Comparison of ENCODE assay signal across 11 mouse cellular contexts in genomic region chr8:46851560-46851959, GRCm38 (mm10).
DNase-seq lines count a peak whose midpoint lies in the region; ATAC-seq and TF ChIP-seq lines count a peak whose summit lies in the region.
"Had no signal": no experiment of that assay in that cellular context is flagged by ENCODE, and none has a peak within 500 bp of the region (broad histone marks: within the 10 kb centered on the region; RNA-seq: fewer than 3 reads in every experiment).

No protein-coding gene starts in this region.

- no peaks in the 10 kb centered on the region for H3K27me3 ChIP-seq in liver, embryonic 13.5 days
- H3K27me3 ChIP-seq in intestine, postnatal 0 days (replicated peaks; ENCODE audit: control insufficient read depth, insufficient read depth, low read length), result no peaks in the 10 kb centered on the region
- H3K27me3 ChIP-seq in stomach, postnatal 0 days (ENCODE audit: control insufficient read depth, insufficient read depth, low read length), result no peaks in the 10 kb centered on the region

- peaks cover 37% of the 10 kb centered on the region for H3K4me1 ChIP-seq in liver, embryonic 13.5 days (replicated peaks)
- peaks cover 10% of the 10 kb centered on the region; the same call in 1 of the 2 replicates for H3K4me1 ChIP-seq in intestine, postnatal 0 days (replicated peaks; ENCODE audit: control insufficient read depth, insufficient read depth, low read length)
- no peaks in the 10 kb centered on the region for H3K4me1 ChIP-seq in stomach, postnatal 0 days (replicated peaks; ENCODE audit: control insufficient read depth, insufficient read depth)

- no peak overlapping the region for H3K4me2 ChIP-seq in liver, embryonic 13.5 days
- H3K4me2 ChIP-seq in intestine, postnatal 0 days (replicated peaks; ENCODE audit: low read depth), result no peak overlapping the region
- no peak overlapping the region for H3K4me2 ChIP-seq in stomach, postnatal 0 days (replicated peaks; ENCODE audit: low read depth)

- no peak for ATAC-seq in liver, embryonic 13.5 days (ENCODE audit: low read depth)
- no peak for ATAC-seq in intestine, postnatal 0 days
- no peak for ATAC-seq in stomach, postnatal 0 days (ENCODE audit: low FRiP score, low TSS enrichment)
- ATAC-seq: midbrain, embryonic 16.5 days had no signal

- TF ChIP-seq EP300 in stomach, postnatal 0 days (optimal IDR thresholded peaks at IDR 0.05), result no peak

- no peaks in the 10 kb centered on the region for H3K9me3 ChIP-seq in liver, embryonic 13.5 days (replicated peaks)
- H3K9me3 ChIP-seq in intestine, postnatal 0 days (ENCODE audit: control insufficient read depth), result no peaks in the 10 kb centered on the region
- H3K9me3 ChIP-seq in stomach, postnatal 0 days (ENCODE audit: control insufficient read depth, low read length), result no peaks in the 10 kb centered on the region
- H3K9me3 ChIP-seq: embryonic facial prominence, embryonic 10.5 days had no signal

- H3K36me3 ChIP-seq in liver, embryonic 13.5 days, result peaks cover 9% of the 10 kb centered on the region
- H3K36me3 ChIP-seq in intestine, postnatal 0 days (ENCODE audit: control insufficient read depth, insufficient read depth), result peaks cover 9% of the 10 kb centered on the region; the same call in 1 of the 2 replicates
- H3K36me3 ChIP-seq in stomach, postnatal 0 days (ENCODE audit: control insufficient read depth, insufficient read depth, low read length), result peaks cover 5% of the 10 kb centered on the region; the same call in 1 of the 2 replicates

- no peak for DNase-seq in liver, embryonic 13.5 days
- DNase-seq in liver (no peak), MEL-GATA-1-ER (ENCODE audit: extremely low read depth, low read depth) (peak; percentile 84)
- DNase-seq in monocyte, adult 2 months (ENCODE audit: low read depth in 1 of 2, low spot score in 2 of 2), result peak; percentile 26 to 35
- DNase-seq in gastrocnemius, adult 18-20 months (ENCODE audit: low spot score), result no peak
- DNase-seq in stomach, postnatal 0 days (ENCODE audit: low spot score), result no peak
- DNase-seq: right cerebral cortex, adult 18-20 months; thymus, postnatal 4 days had no signal

- peak overlapping the region; percentile 34; the same call in 1 of the 2 replicates for H3K27ac ChIP-seq in liver, embryonic 13.5 days
- H3K27ac ChIP-seq in intestine, postnatal 0 days (ENCODE audit: low read depth, low read length), result peak overlapping the region; percentile 46; the same call in 1 of the 2 replicates
- H3K27ac ChIP-seq in stomach, postnatal 0 days (replicated peaks), result no peak overlapping the region
- H3K27ac ChIP-seq: embryonic facial prominence, embryonic 10.5 days had no signal

- H3K4me3 ChIP-seq in liver, embryonic 13.5 days (replicated peaks), result no peak overlapping the region
- H3K4me3 ChIP-seq in intestine, postnatal 0 days (ENCODE audit: low read depth, low read length), result no peak overlapping the region
- no peak overlapping the region for H3K4me3 ChIP-seq in stomach, postnatal 0 days (ENCODE audit: low read depth, low read length)
- H3K4me3 ChIP-seq: embryonic facial prominence, embryonic 10.5 days had no signal

- 18% methylated on average over 4 of the region's 4 CpGs for WGBS in liver, embryonic 13.5 days (ENCODE audit: insufficient replicate concordance)
- 22% methylated on average over 4 of the region's 4 CpGs for WGBS in intestine, postnatal 0 days
- 63% methylated on average over 4 of the region's 4 CpGs for WGBS in stomach, postnatal 0 days

- no peak overlapping the region for H3K9ac ChIP-seq in liver, embryonic 13.5 days
- no peak overlapping the region for H3K9ac ChIP-seq in intestine, postnatal 0 days (ENCODE audit: low read depth, low read length)
- no peak overlapping the region for H3K9ac ChIP-seq in stomach, postnatal 0 days (ENCODE audit: low read length)

- no peak for TF ChIP-seq CTCF in intestine, postnatal 0 days (IDR thresholded peaks at IDR 0.05; ENCODE audit: low read depth)
- no peak for TF ChIP-seq CTCF in stomach, postnatal 0 days (IDR thresholded peaks at IDR 0.05; ENCODE audit: low read depth)

Comparison
In these comparisons a context has a peak if more than half of its experiments do, and no peak if none do; other contexts are left out.
1. DNase-seq: peak in MEL-GATA-1-ER (single experiment) and monocyte, adult 2 months (2 of 2); none in liver, embryonic 13.5 days (single experiment), liver (single experiment), gastrocnemius, adult 18-20 months (single experiment) and stomach, postnatal 0 days (single experiment).